Mouse (Mus musculus): ENCODE measurements around the gene Gnb1l.

DNA sequence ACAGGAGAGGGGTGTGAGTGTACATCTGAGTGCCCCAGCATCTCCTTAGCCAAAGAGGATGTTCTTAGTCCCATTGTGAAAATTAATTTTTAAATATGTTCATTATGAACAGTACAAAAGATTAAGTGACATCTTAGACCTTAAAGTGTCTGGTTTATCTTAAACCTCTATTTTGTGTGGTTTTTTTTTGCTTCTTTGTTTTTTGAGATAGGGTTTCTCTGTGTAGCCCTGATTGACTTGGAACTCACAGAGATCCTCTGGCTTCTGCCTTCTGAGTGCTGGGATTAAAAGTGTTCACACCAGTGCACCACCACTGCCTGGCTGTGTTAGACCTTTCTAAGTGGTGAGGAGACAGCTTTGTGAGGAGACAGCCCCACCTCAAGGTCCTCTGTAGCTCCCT, 39.9 kb upstream of the Gnb1l start:
- TF ChIP-seq POLR2A (IDR thresholded peaks at IDR 0.05; ENCODE audit: borderline replicate concordance, extremely low read depth, insufficient read depth, insufficient read length, poor library complexity, severe bottlenecking), result no peak
- TF ChIP-seq CTCF (IDR thresholded peaks at IDR 0.05; ENCODE audit: borderline replicate concordance, extremely low read depth, insufficient read depth, insufficient read length), result no peak
